Comparison of ENCODE assay signal across 23 mouse cellular contexts in the genomic region with DNA sequence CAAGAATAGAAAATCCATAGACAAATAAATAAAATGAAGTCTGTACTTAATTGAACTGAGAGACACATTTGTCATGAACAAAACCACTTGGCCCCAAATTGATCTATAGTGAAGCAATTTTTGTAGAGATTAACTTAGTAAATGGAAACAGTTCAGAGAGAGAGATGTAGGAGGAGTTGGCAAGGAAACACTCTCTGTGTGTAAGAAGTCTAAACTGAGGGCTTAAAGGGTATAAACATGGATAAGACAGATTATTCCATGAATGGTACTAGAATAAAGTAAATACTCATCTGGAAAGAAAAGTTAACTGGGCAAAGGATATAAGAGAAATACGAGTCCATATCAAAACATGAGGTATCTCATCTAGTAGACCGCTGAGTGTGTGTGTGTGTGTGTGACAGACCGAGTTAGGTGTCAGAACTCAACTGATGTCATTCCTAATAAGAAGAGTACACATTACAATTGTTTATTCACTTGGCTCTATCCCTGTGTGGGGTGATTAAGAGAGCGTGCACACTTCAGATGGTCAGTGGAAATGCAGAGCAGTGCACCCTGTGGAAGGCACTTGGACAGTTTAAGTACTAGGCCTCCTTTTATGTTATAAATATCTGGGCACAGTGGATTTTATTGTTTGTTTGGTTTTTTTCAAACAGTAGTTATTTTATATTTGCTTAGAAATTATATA.
"Had no signal": no experiment of that assay in that cellular context is flagged by ENCODE, and none has a peak within 500 bp of the region (broad histone marks: within the 10 kb centered on the region; RNA-seq: fewer than 3 reads in every experiment).

No protein-coding gene starts in this region.

- H3K4me1 ChIP-seq: heart, embryonic 13.5 days; heart, embryonic 15.5 days; hindbrain, embryonic 13.5 days; hindbrain, embryonic 15.5 days; kidney, embryonic 15.5 days; limb, embryonic 10.5 days; limb, embryonic 12.5 days had no signal

- H3K4me3 ChIP-seq: heart, adult 2 months; heart, embryonic 13.5 days; heart, embryonic 15.5 days; hindbrain, embryonic 13.5 days; hindbrain, embryonic 15.5 days; kidney, embryonic 15.5 days; left cerebral cortex, adult 2 months; limb, embryonic 10.5 days; limb, embryonic 12.5 days had no signal

- H3K9ac ChIP-seq: heart, embryonic 13.5 days; heart, embryonic 15.5 days; hindbrain, embryonic 13.5 days; hindbrain, embryonic 15.5 days; kidney, embryonic 15.5 days; limb, embryonic 12.5 days had no signal

- H3K27ac ChIP-seq: heart, adult 2 months; heart, embryonic 13.5 days; heart, embryonic 15.5 days; hindbrain, embryonic 13.5 days; hindbrain, embryonic 15.5 days; hindbrain, postnatal 0 days; kidney, embryonic 15.5 days; kidney, postnatal 0 days; left cerebral cortex, adult 2 months; limb, embryonic 10.5 days; limb, embryonic 12.5 days had no signal

- H3K9me3 ChIP-seq: heart, embryonic 13.5 days; heart, embryonic 15.5 days; hindbrain, embryonic 13.5 days; hindbrain, embryonic 15.5 days; kidney, embryonic 15.5 days; limb, embryonic 10.5 days; limb, embryonic 12.5 days had no signal

- ATAC-seq: hindbrain, postnatal 0 days; intestine, embryonic 16.5 days had no signal

- H3K4me2 ChIP-seq: heart, embryonic 11.5 days; heart, embryonic 13.5 days; heart, embryonic 15.5 days; hindbrain, embryonic 13.5 days; hindbrain, embryonic 15.5 days; kidney, embryonic 15.5 days; limb, embryonic 12.5 days had no signal

- DNase-seq: gastrocnemius, postnatal 14 days; gastrocnemius, postnatal 36 days; heart, adult 11 months; heart, adult 2 months; heart, postnatal 14 days; heart, postnatal 36 days; kidney, adult 11 months; kidney, adult 2 months; kidney, adult 9 months; kidney, postnatal 14 days; kidney, postnatal 36 days had no signal

- H3K27me3 ChIP-seq: heart, embryonic 13.5 days; heart, embryonic 15.5 days; hindbrain, embryonic 13.5 days; hindbrain, embryonic 15.5 days; kidney, embryonic 15.5 days; limb, embryonic 12.5 days had no signal
